Mouse (Mus musculus): ENCODE data around the gene Olfr181.

Gene Olfr181

DNA sequence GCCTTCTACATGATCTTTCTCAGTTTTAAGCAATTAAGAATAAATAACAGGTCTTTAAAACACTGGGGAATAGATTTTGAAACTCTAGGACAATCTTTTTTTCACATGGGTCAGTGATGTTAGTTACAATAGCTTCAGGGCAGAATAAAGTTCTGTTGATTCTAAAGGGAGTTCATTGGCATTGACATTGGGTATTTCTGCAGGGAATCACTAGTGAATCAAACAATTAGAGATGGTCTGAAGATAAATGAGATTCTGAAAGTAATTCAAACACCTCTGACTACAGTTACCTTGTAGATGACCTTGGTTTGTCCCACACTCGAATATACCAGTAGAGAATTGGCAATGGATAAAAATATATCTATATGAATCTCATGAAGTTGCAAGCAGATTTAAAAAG, at the start of gene Olfr181:
Olfr181 (minus strand) TSS at position 101 of the 400 bp plus-strand sequence.
- DNase-seq = no peak

DNA sequence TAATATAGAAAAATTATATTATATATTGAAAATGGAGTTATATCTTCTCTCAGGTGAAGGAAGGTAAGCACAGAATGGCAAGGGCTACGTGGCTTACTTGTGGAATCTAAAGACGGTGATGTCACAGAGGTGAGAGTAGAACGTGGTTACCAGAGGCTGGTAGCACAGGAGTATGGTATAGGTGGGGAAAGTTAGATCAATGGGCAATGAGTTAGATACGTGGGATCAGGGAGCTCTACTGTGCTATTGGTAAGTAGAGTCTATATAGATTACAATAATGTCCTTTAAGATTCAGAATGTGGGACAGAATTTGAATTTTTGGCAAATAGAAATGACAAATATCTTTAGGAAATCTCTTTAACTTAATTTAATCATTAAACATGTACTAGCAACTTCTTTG, 737 bp upstream of the Olfr181 start, which contains the start of gene Olfr180:
Olfr180 (minus strand) TSS at position 101 of the 400 bp plus-strand sequence.
- no peak for DNase-seq

DNA sequence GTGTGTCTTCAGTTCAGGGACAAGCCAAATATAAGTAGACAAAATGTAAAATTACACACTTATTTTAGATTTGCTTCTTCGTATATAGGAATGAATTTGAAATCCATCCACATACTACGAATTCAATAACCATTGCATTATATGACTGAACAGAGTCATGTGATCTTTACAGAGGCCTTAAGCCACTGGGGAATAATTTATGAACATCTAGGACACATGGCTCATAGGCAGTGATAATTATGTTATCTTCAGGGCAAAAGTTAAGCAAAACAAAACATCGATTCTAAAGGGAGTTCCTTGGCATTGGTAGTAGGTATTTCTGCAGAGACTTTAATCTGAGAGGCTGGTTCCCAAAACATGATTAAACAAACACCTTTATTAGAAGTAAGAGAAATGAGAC, 36.6 kb downstream of the Olfr181 start, which contains the start of gene Olfr178:
Olfr178 (minus strand) TSS at position 101 of the 400 bp plus-strand sequence.
- DNase-seq = no peak

DNA sequence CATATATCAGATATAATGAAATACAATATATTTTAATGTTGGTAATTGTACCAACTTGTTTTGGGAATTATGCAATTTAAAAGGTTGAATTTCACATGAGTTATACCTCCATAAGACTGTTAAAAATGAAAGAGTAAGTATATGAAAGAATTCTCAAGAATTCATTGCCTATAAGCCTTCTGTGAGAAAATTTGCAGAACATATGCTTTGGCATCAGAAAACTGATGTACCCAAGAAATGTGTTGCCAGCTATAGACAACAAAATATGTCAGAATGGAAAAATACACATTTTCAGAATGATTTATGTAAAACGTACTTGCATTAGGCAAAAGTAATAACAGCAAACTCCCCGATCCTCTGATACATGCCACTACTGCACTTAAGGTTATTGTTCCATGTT, 44.1 kb downstream of the Olfr181 start:
- DNase-seq = no peak

Data from thymus, adult 18-20 months (tissue).